Mouse (Mus musculus): ENCODE results near the gene Cops3. TPM values are rescaled to one million over a fixed set of nuclear protein-coding genes. Genes with fewer than 3 reads are reported as not detected.

Cops3 gene
- total and polyA plus RNA-seq, 3 experiments, result 180 to 198 TPM; not detected in 1

DNA sequence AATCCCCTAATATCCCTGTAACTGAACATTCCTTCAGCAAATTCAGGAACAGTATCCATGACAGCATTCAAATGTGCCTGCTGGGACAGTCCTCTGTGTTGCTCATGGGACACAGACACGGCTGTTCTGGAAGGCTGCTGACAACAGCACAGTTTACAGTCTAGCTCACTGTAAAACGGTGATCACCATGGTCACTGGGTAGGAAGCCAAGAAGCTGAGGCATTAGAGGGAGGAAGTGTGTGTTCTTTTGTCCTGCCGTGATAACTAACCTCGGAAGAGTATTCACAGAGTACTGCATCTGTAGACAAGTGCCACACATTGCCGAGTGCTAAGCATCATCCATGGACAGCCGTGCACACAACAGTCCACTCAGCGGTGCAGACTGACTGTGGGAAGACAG, 68.9 kb downstream of the Cops3 start (continued):
- TF ChIP-seq POLR2AphosphoS2 (IDR thresholded peaks at IDR 0.05; ENCODE audit: low read length), result no peak
- TF ChIP-seq USF2 (IDR thresholded peaks at IDR 0.05; ENCODE audit: borderline replicate concordance in 1 of 2, insufficient read depth in 1 of 2, low read depth in 1 of 2, low read length in 2 of 2), result no peak
- TF ChIP-seq JUND (IDR thresholded peaks at IDR 0.05; ENCODE audit: low read depth, low read length), result no peak
- TF ChIP-seq USF1 (IDR thresholded peaks at IDR 0.05; ENCODE audit: low read depth, low read length), result no peak
- no peak for TF ChIP-seq NELFE (IDR thresholded peaks at IDR 0.05; ENCODE audit: low read depth, low read length)
- TF ChIP-seq NRF1 (IDR thresholded peaks at IDR 0.05; ENCODE audit: insufficient read depth, low read depth, low read length, poor library complexity, severe bottlenecking), result no peak

DNA sequence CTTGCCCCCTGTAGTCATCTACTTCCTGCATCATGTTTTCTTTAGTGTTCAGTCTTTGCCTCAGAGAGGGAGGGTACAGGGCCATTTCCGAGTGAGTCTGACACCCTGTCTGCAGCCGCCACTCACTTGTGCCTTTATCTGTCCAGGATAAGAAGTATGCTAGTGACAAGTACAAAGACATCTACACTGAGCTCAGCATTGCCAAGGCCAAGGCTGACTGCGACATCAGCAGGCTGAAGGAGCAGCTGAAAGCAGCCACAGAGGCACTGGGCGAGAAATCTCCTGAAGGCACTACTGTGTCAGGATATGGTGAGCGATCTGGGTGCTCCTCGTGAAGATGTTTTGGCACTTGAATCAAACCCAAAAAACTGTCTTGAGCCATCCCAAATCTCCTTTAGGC, 69.9 kb downstream of the Cops3 start:
- no peak for TF ChIP-seq BHLHE40 (IDR thresholded peaks at IDR 0.05; ENCODE audit: borderline replicate concordance, low read depth, low read length)
- no peak for TF ChIP-seq NRF1 (IDR thresholded peaks at IDR 0.05; ENCODE audit: insufficient read depth, low read depth, low read length, poor library complexity, severe bottlenecking)
- TF ChIP-seq TCF12 (IDR thresholded peaks at IDR 0.05; ENCODE audit: low read depth, low read length), result no peak
- TF ChIP-seq KAT2A (conservative IDR thresholded peaks at IDR 0.05; ENCODE audit: low read depth, low read length), result no peak
- no peak for TF ChIP-seq ELF1 (IDR thresholded peaks at IDR 0.05; ENCODE audit: low read depth, low read length)
- no peak for TF ChIP-seq MAZ (IDR thresholded peaks at IDR 0.05; ENCODE audit: low read depth, low read length)
- no peak overlapping the region for H3K4me3 ChIP-seq (ENCODE audit: control insufficient read depth in 1 of 2, insufficient read depth in 1 of 2, low read depth in 2 of 2, low read length in 2 of 2)
- no peak overlapping the region for H3K9ac ChIP-seq (ENCODE audit: control insufficient read depth, low read depth, low read length, poor library complexity, severe bottlenecking)
- H3K9me3 ChIP-seq (replicated peaks; ENCODE audit: insufficient read depth, low read length), result no peaks in the 10 kb centered on the region
- H3K79me2 ChIP-seq (ENCODE audit: control insufficient read depth, insufficient read depth, low read length, poor library complexity), result no peaks in the 10 kb centered on the region
- DNase-seq (ENCODE audit: low read depth, low spot score), result peak; percentile 30
- no peak overlapping the region for H3K27ac ChIP-seq (ENCODE audit: control insufficient read depth, low read depth, low read length)
- peaks cover 15 to 23% of the 10 kb centered on the region in 2 experiments for H3K4me1 ChIP-seq (ENCODE audit: control insufficient read depth in 1 of 2, insufficient read depth in 2 of 2, low read length in 2 of 2)
- no peaks in the 10 kb centered on the region for H3K27me3 ChIP-seq (ENCODE audit: control insufficient read depth in 1 of 2, insufficient read depth in 2 of 2, low read length in 2 of 2)
- H3K36me3 ChIP-seq (ENCODE audit: control insufficient read depth in 1 of 2, insufficient read depth in 2 of 2, low read length in 2 of 2), result peaks cover 2 to 23% of the 10 kb centered on the region in 2 experiments

DNA sequence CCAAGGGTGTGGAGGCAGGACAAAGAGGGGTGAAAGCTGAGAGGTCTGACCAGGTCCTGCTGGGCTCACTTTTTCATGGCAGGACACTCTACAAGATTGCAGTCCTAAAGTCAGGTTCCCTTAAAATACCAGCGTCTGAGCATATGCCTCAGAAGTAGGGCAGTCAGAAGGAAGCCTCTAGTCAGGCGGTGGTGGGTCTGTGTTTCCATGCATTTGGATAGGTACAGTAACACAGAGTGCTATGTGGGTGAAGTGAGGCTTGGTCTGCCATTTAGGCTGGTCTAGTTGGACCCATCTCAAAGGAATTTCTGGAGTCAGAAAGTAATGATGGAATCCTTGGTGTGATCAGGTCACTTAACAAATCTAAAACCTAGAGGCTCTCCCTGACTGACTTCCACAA, 70.3 kb downstream of the Cops3 start:
- no peaks in the 10 kb centered on the region for H3K27me3 ChIP-seq (ENCODE audit: control insufficient read depth in 1 of 2, insufficient read depth in 2 of 2, low read length in 2 of 2)
- no peak overlapping the region for H3K9ac ChIP-seq (ENCODE audit: control insufficient read depth, low read depth, low read length, poor library complexity, severe bottlenecking)
- no peak for TF ChIP-seq ETS1 (IDR thresholded peaks at IDR 0.05; ENCODE audit: low read depth, low read length)
- TF ChIP-seq TCF12 (IDR thresholded peaks at IDR 0.05; ENCODE audit: low read depth, low read length), result no peak
- peaks cover 2 to 20% of the 10 kb centered on the region in 2 experiments for H3K36me3 ChIP-seq (ENCODE audit: control insufficient read depth in 1 of 2, insufficient read depth in 2 of 2, low read length in 2 of 2)
- H3K4me1 ChIP-seq (ENCODE audit: control insufficient read depth in 1 of 2, insufficient read depth in 2 of 2, low read length in 2 of 2), result peaks cover 13 to 22% of the 10 kb centered on the region in 2 experiments
- H3K9me3 ChIP-seq (replicated peaks; ENCODE audit: insufficient read depth, low read length), result no peaks in the 10 kb centered on the region
- H3K27ac ChIP-seq (ENCODE audit: control insufficient read depth, low read depth, low read length), result no peak overlapping the region
- H3K4me3 ChIP-seq (ENCODE audit: control insufficient read depth in 1 of 2, insufficient read depth in 1 of 2, low read depth in 2 of 2, low read length in 2 of 2), result no peak overlapping the region
- no peaks in the 10 kb centered on the region for H3K79me2 ChIP-seq (ENCODE audit: control insufficient read depth, insufficient read depth, low read length, poor library complexity)
- no peak for DNase-seq (ENCODE audit: low read depth, low spot score)

Other genes starting within 250 kb of the Cops3 start
- gene Olfr223, start 246.5 kb downstream of the Cops3 start, total RNA-seq (2012; rRNA removed), result not detected in 2 replicates
- not detected for gene Olfr223, start 246.5 kb downstream of the Cops3 start, polyA plus RNA-seq (2012; ENCODE audit: insufficient read depth in 1 of 2, insufficient read length in 2 of 2, low read depth in 1 of 2, low replicate concordance in 2 of 2, missing spikeins in 1 of 2)
- gene Mprip, start 178.5 kb downstream of the Cops3 start, total RNA-seq (2012; rRNA removed), result 131 and 142 TPM in 2 replicates
- 100 to 1,000 TPM; 103 to 174 TPM for gene Mprip, start 178.5 kb downstream of the Cops3 start, polyA plus RNA-seq (2012; ENCODE audit: insufficient read depth in 1 of 2, insufficient read length in 2 of 2, low read depth in 1 of 2, low replicate concordance in 2 of 2, missing spikeins in 1 of 2)
- 2.0 and 3.1 TPM in 2 replicates for gene Pld6, start 52.2 kb downstream of the Cops3 start, total RNA-seq (2012; rRNA removed)
- gene Pld6, start 52.2 kb downstream of the Cops3 start, polyA plus RNA-seq (2012; ENCODE audit: insufficient read depth in 1 of 2, insufficient read length in 2 of 2, low read depth in 1 of 2, low replicate concordance in 2 of 2, missing spikeins in 1 of 2), result 1 to 10 TPM in 1 of 2 experiments, not detected in 1; 5.5 TPM
- gene Flcn, start 29.8 kb downstream of the Cops3 start, total RNA-seq (2012; rRNA removed), result 33.7 and 36.3 TPM in 2 replicates
- 10 to 100 TPM in 1 of 2 experiments, not detected in 1; 36.1 TPM for gene Flcn, start 29.8 kb downstream of the Cops3 start, polyA plus RNA-seq (2012; ENCODE audit: insufficient read depth in 1 of 2, insufficient read length in 2 of 2, low read depth in 1 of 2, low replicate concordance in 2 of 2, missing spikeins in 1 of 2)
- 22.2 and 26.6 TPM in 2 replicates for gene Nt5m, start 391 bp downstream of the Cops3 start, total RNA-seq (2012; rRNA removed)
- 10 to 100 TPM in 1 of 2 experiments, not detected in 1; 29.1 TPM for gene Nt5m, start 391 bp downstream of the Cops3 start, polyA plus RNA-seq (2012; ENCODE audit: insufficient read depth in 1 of 2, insufficient read length in 2 of 2, low read depth in 1 of 2, low replicate concordance in 2 of 2, missing spikeins in 1 of 2)
- 43.8 and 46.8 TPM in 2 replicates for gene Med9, start 108.4 kb upstream of the Cops3 start, total RNA-seq (2012; rRNA removed)
- gene Med9, start 108.4 kb upstream of the Cops3 start, polyA plus RNA-seq (2012; ENCODE audit: insufficient read depth in 1 of 2, insufficient read length in 2 of 2, low read depth in 1 of 2, low replicate concordance in 2 of 2, missing spikeins in 1 of 2), result 10 to 100 TPM in 1 of 2 experiments, not detected in 1; 48.4 TPM
- gene Rasd1, start 125.1 kb upstream of the Cops3 start, total RNA-seq (2012; rRNA removed), result not detected in 2 replicates
- under 1 TPM in 1 of 2 experiments, not detected in 1; 0.06 TPM for gene Rasd1, start 125.1 kb upstream of the Cops3 start, polyA plus RNA-seq (2012; ENCODE audit: insufficient read depth in 1 of 2, insufficient read length in 2 of 2, low read depth in 1 of 2, low replicate concordance in 2 of 2, missing spikeins in 1 of 2)
- gene Pemt, start 206.7 kb upstream of the Cops3 start, total RNA-seq (2012; rRNA removed), result 20.0 and 27.9 TPM in 2 replicates
- gene Pemt, start 206.7 kb upstream of the Cops3 start, polyA plus RNA-seq (2012; ENCODE audit: insufficient read depth in 1 of 2, insufficient read length in 2 of 2, low read depth in 1 of 2, low replicate concordance in 2 of 2, missing spikeins in 1 of 2), result 10 to 100 TPM in 1 of 2 experiments, not detected in 1; 26.1 TPM

Data from MEL (cell line).